Mouse (Mus musculus) testis, postnatal 14 days (tissue): Measurements from ENCODE around the gene Crabp1.

Source experiments
- DNase-seq: peaks from one replicate; pipeline ENCODE4 v3.0.0; 2021; ENCODE audit warnings: low spot score

Gene Crabp1

GRCm38 (mm10) chr9:54764561-54765217 lies at the start of gene Crabp1:
Gene Crabp1 (plus strand): TSS chr9:54764748.
- DNase-seq = peak; percentile 54

GRCm38 (mm10) chr9:54715776-54716175 lies 48.8 kb upstream of the Crabp1 start:
- DNase-seq = no peak

- no peak for DNase-seq
Observed at GRCm38 (mm10) chr9:54717527-54717926, 47.0 kb upstream of the Crabp1 start.

GRCm38 (mm10) chr9:54722156-54722555 lies 42.4 kb upstream of the Crabp1 start:
- DNase-seq = no peak

GRCm38 (mm10) chr9:54722596-54722995 lies 42.0 kb upstream of the Crabp1 start:
- no peak for DNase-seq

GRCm38 (mm10) chr9:54726315-54726714 lies 38.2 kb upstream of the Crabp1 start:
- no peak for DNase-seq

GRCm38 (mm10) chr9:54732122-54732521 lies 32.4 kb upstream of the Crabp1 start:
- no peak for DNase-seq

- peak; percentile 97 for DNase-seq
Observed at GRCm38 (mm10) chr9:54733921-54734638, 30.5 kb upstream of the Crabp1 start, which contains the start of gene Wdr61. Gene Wdr61 (minus strand): TSS chr9:54734519.

- no peak for DNase-seq
Observed at GRCm38 (mm10) chr9:54734639-54735252, 29.8 kb upstream of the Crabp1 start.

- no peak for DNase-seq
Observed at GRCm38 (mm10) chr9:54736284-54736701, 28.3 kb upstream of the Crabp1 start.

- peak; percentile 32 for DNase-seq
Observed at GRCm38 (mm10) chr9:54738376-54738775, 26.2 kb upstream of the Crabp1 start.

GRCm38 (mm10) chr9:54743891-54744290 lies 20.7 kb upstream of the Crabp1 start:
- no peak for DNase-seq

GRCm38 (mm10) chr9:54745740-54746370 lies 18.7 kb upstream of the Crabp1 start:
- DNase-seq = no peak

GRCm38 (mm10) chr9:54750215-54750981 lies 14.2 kb upstream of the Crabp1 start:
- no peak for DNase-seq

GRCm38 (mm10) chr9:54751684-54752083 lies 12.9 kb upstream of the Crabp1 start:
- DNase-seq = no peak

- no peak for DNase-seq
Observed at GRCm38 (mm10) chr9:54752201-54752943, 12.2 kb upstream of the Crabp1 start.

GRCm38 (mm10) chr9:54752944-54753295 lies 11.6 kb upstream of the Crabp1 start:
- DNase-seq = no peak

- DNase-seq = no peak
Observed at GRCm38 (mm10) chr9:54759592-54759991, 5.0 kb upstream of the Crabp1 start.

GRCm38 (mm10) chr9:54764091-54764490 lies 457 bp upstream of the Crabp1 start:
- DNase-seq = no peak

- peak; percentile 25 for DNase-seq
Observed at GRCm38 (mm10) chr9:54765336-54766085, 963 bp downstream of the Crabp1 start.
